Mouse (Mus musculus) liver, embryonic 11.5 days (tissue): ENCODE results near the gene Dusp1. TPM values are rescaled to one million over a fixed set of nuclear protein-coding genes. Genes with fewer than 3 reads are reported as not detected.

Experiments
- ATAC-seq: fragments of 200-750 bp; cut with Nextera tagmentation; replicated peaks from 2 replicates; pipeline ENCODE4 v1.8.0; 2017; ENCODE audit warnings: moderate number of reproducible peaks, mild to moderate bottlenecking, moderate TSS enrichment, moderate library complexity; ENCODE audit not compliant: low FRiP score
- DNase-seq: peaks from one replicate; pipeline ENCODE4 v3.0.0-alpha.2; 2017; ENCODE audit warnings: low spot score
- H3K27ac ChIP-seq: fragments of 300-500 bp; sonication (generic); 2 replicates; pipeline ENCODE4 v1.5.1; 2014; ENCODE audit warnings: mild to moderate bottlenecking, low read depth, low read length, control low read depth
- H3K27me3 ChIP-seq: fragments of 300-500 bp; sonication (generic); replicated peaks from 2 replicates; pipeline ENCODE4 v1.6.1; 2014; ENCODE audit warnings: low read length, mixed read lengths; ENCODE audit not compliant: control insufficient read depth, insufficient read depth
- H3K36me3 ChIP-seq: fragments of 300-500 bp; sonication (generic); 2 replicates; pipeline ENCODE4 v1.6.1; 2014; ENCODE audit warnings: mild to moderate bottlenecking, low read length, moderate library complexity, mixed read lengths; ENCODE audit not compliant: control insufficient read depth, insufficient read depth
- H3K4me1 ChIP-seq: fragments of 300-500 bp; sonication (generic); replicated peaks from 2 replicates; pipeline ENCODE4 v1.6.1; 2014; ENCODE audit warnings: low read length, mixed read lengths; ENCODE audit not compliant: control insufficient read depth, insufficient read depth
- H3K4me2 ChIP-seq: fragments of 300-500 bp; sonication (generic); 2 replicates; pipeline ENCODE4 v1.6.1; 2014; ENCODE audit warnings: mild to moderate bottlenecking, control low read depth, moderate library complexity
- H3K4me3 ChIP-seq: fragments of 300-500 bp; sonication (generic); 2 replicates; pipeline ENCODE4 v1.5.1; 2014; ENCODE audit warnings: low read depth, low read length, control low read depth
- H3K9ac ChIP-seq: fragments of 300-500 bp; sonication (generic); 2 replicates; pipeline ENCODE4 v1.6.1; 2014; ENCODE audit warnings: low read depth, low read length, control low read depth
- H3K9me3 ChIP-seq: fragments of 300-500 bp; sonication (generic); 2 replicates; pipeline ENCODE4 v1.6.1; 2016; ENCODE audit warnings: low read length, inconsistent platforms, mixed read lengths; ENCODE audit not compliant: control insufficient read depth
- WGBS: fragments of 180-500 bp; shearing (Covaris S2); extraction: QIAGEN DNeasy Blood & Tissue Kit; methylation state at CpG from one replicate; pipeline ENCODE4 v1.1.7; 2014; 5-methylcytosine and 5-hydroxymethylcytosine counted together
- polyA plus RNA-seq: library from polyadenylated mRNA; unstranded; fragments of >200 nt; fragmentation: Nextera tagmentation; extraction: Ambion mirVana; gene quantifications from 2 replicates; pipeline ENCODE4 v1.2.1, GENCODE M21; 2014

The Dusp1 gene
- polyA plus RNA-seq, 1 experiment from 2014 or later: 18.6 TPM

DNA sequence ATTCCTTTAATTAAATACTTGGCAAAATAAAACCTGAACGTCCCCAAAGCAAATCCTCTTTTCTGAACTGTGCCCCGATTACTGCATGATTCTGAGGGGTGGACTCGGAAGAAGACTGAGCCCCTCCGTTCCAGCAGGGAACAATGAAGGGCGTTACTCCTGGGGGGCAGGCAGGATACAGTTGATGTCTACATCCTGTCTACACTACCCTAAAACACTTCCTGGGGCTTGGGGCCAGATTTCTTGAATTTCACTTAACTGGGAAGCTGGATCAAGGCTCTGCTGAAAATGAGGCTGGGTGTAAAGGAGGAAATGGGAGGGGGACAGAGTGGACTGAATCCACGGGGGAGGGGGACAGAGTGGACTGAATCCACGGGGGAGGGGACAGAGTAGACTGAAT is 14.2 kb downstream of the Dusp1 start:
- ATAC-seq (no peak), DNase-seq (no peak)
- peaks cover 10% of the 10 kb centered on the region for H3K27me3 ChIP-seq
- H3K4me2 ChIP-seq: no peak overlapping the region
- no peak overlapping the region for H3K27ac ChIP-seq
- no peak overlapping the region for H3K4me3 ChIP-seq
- no peak overlapping the region for H3K9ac ChIP-seq
- H3K4me1 ChIP-seq: peaks cover 6% of the 10 kb centered on the region; the same call in 1 of the 2 replicates
- H3K9me3 ChIP-seq: no peaks in the 10 kb centered on the region
- 36% methylated on average over 7 of the region's 7 CpGs for WGBS
- H3K36me3 ChIP-seq: no peaks in the 10 kb centered on the region

DNA sequence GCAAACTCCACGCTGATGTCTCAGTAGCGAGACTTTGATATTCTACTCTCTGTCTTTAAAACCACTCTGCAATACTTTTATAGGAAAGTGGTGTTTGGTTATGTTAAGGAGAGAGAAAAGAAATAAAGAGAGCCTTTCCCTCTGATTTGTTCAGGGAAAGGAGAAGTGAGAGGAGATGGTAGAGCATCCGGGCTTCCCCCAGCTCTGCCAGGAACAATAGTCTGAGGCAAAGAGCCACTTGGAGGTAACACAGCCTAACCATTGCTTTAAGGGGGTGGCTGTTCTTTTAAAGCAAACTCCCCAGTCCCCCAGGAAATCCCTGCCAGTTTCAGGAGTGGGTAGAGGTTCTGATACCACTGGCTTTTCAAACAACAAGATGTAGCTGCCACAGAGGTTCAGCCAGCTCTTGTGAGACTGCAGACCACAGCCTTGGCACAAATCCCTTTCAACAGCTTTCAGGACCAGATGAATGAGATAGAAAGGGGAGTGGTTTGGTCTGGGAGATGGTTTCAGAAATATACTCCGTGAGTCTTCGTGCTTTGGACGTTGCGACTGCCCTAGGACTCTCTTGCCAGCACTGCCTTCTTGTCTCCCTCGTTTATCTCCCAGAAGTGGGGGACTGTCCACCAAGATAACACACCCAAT is 17.5 kb downstream of the Dusp1 start:
- 69% methylated on average over 8 of the region's 8 CpGs for WGBS
- no peaks in the 10 kb centered on the region for H3K9me3 ChIP-seq
- no peak overlapping the region for H3K4me2 ChIP-seq
- no peak for DNase-seq
- no peak overlapping the region for H3K4me3 ChIP-seq
- no peak for ATAC-seq
- no peak overlapping the region for H3K9ac ChIP-seq
- H3K36me3 ChIP-seq: no peaks in the 10 kb centered on the region
- H3K27me3 ChIP-seq: peaks cover 10% of the 10 kb centered on the region
- no peak overlapping the region for H3K27ac ChIP-seq
- peaks cover 6% of the 10 kb centered on the region; the same call in 1 of the 2 replicates for H3K4me1 ChIP-seq

DNA sequence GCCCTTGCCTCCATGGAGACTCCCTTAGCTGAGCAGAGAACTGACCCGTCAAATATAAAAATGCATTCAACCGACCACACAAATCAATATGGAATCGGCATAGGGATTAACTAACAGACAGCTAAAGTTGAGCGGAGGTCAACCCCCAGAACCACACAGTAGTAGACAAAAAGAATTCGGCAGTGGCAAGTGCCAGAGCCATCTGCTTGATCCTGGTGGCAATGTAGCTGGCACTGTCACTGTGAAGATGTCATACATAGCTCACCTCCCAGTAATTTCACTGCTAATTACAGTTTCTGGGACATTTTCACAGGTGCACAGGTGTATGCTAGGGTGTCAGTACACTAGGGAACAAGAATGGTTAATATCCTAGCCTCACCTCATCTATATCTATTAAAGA is 21.8 kb downstream of the Dusp1 start:
- Histone ChIP-seq H3K4me1 (peaks cover 9% of the 10 kb centered on the region), H3K9ac (no peak overlapping the region), H3K9me3 (no peaks in the 10 kb centered on the region), H3K27me3 (no peaks in the 10 kb centered on the region), H3K4me3 (no peak overlapping the region), H3K27ac (no peak overlapping the region), H3K36me3 (no peaks in the 10 kb centered on the region), H3K4me2 (no peak overlapping the region)
- ATAC-seq (no peak), DNase-seq (no peak)
- 84% methylated on average over 5 of the region's 5 CpGs for WGBS

DNA sequence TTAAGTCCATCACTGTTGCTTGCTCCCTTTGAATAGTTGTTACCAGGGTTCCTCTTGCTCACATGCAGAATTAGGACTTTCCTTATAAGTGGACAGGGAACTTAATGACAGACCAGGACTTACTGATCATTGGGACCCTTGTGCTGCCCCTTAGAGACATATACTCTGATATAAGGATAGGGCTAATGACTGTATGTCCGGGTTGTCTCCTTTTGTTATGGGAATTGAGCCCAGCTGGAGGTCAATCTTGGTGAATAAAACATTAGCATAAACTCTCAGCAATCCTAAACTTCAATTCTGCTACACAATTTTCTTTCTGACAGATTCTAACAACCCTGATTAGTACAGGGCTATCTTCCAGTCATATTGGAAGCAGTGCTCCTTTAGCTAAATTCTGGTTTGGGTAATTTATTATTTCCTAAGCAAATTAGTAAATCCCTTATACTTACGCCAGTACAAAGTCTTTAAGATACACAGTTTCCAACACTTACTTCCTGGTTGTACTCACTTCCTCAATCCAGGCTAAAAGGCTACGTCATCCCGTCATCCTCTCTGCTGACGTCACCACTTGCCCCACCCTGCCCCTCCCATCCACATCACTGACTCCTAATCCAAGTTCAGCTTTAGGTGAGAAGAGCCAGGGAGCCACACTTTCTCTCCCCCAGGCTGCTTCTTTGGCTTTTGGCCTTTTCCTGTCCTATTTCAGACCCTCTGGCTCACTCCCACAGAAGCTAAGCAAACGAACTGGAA is 24.0 kb downstream of the Dusp1 start:
- Histone ChIP-seq H3K4me1 (peaks cover 24% of the 10 kb centered on the region), H3K9me3 (no peaks in the 10 kb centered on the region), H3K27ac (no peak overlapping the region), H3K9ac (no peak overlapping the region), H3K36me3 (no peaks in the 10 kb centered on the region), H3K4me2 (peak overlapping the region; percentile 40), H3K27me3 (no peaks in the 10 kb centered on the region), H3K4me3 (no peak overlapping the region)
- DNase-seq (no peak), ATAC-seq (no peak; the same call in 1 of the 2 replicates)
- 28% methylated on average over 6 of the region's 6 CpGs for WGBS

DNA sequence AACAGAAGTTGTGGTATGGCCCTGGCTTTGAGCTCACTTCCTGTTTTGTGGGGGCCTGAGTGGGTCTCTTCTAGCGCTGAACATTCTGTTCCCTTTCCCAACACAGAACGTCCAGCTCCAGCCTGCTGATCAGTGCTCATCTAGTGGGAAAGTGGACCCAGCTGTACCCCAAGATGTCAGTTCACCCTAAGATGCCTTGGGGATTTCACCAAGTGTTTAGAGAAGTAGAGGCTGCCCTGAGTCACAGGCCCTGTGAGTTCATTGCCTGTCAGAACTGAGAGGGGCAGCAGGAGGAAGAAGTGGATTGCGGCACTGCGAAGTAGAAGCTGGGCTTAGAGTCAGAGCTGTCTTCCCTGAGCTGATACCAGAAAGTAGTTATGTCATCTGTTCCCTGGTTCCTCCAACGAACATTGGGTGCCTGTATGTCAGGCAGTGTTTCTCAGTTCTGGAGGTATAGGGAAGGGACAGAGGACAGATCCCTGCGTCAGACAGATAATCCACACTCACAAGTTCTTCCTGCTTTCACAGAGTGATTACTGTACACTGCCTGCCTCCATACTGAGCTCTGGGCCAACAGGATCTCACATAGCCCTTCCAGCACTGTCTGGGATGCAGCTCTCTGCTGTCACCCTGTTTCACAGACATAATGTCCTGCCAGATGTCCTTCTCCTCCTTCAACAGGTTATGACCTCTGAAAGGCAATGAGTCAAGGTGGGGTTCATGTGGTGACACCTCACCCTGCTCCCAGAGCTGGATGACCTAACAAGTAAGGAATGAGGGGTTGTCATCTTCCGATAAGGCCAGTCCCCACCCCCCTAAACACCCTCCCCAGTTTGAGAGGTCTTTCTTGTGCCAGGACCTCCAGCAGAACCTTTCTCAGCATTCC is 26.4 kb downstream of the Dusp1 start:
- Histone ChIP-seq H3K4me2 (peak overlapping the region; percentile 27), H3K4me1 (peaks cover 28% of the 10 kb centered on the region), H3K9me3 (no peaks in the 10 kb centered on the region), H3K9ac (peak overlapping the region; percentile 11), H3K27ac (peak overlapping the region; percentile 33), H3K27me3 (no peaks in the 10 kb centered on the region), H3K4me3 (no peak overlapping the region), H3K36me3 (no peaks in the 10 kb centered on the region)
- 44% methylated on average over 7 of the region's 7 CpGs for WGBS
- peak; percentile 52 for ATAC-seq
- no peak for DNase-seq

DNA sequence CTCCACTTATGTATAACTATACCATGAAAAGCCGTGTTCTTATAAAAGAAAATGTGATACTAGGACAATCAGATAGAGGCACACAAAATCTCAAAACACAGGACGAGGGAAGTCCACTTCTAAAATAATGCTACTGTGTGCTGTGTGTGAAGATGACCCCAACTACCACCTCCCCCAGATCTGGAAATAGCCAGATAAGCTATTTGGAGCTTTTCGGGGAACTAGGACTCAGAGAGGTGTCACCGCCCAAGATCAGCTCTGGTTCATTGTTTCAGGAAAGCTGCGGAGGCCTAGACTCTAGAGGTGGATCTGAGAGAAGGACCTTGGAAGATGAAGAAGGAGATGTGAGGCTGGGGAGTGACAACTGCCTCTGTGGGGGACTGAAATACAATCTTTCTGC is 27.2 kb downstream of the Dusp1 start:
- Histone ChIP-seq H3K4me3 (no peak overlapping the region), H3K9ac (peak overlapping the region; percentile 11), H3K9me3 (no peaks in the 10 kb centered on the region), H3K36me3 (no peaks in the 10 kb centered on the region), H3K27me3 (no peaks in the 10 kb centered on the region), H3K4me1 (peaks cover 28% of the 10 kb centered on the region), H3K4me2 (peak overlapping the region; percentile 27), H3K27ac (peak overlapping the region; percentile 33)
- 46% methylated on average over 5 of the region's 5 CpGs for WGBS
- peak; percentile 59 for ATAC-seq
- no peak for DNase-seq

DNA sequence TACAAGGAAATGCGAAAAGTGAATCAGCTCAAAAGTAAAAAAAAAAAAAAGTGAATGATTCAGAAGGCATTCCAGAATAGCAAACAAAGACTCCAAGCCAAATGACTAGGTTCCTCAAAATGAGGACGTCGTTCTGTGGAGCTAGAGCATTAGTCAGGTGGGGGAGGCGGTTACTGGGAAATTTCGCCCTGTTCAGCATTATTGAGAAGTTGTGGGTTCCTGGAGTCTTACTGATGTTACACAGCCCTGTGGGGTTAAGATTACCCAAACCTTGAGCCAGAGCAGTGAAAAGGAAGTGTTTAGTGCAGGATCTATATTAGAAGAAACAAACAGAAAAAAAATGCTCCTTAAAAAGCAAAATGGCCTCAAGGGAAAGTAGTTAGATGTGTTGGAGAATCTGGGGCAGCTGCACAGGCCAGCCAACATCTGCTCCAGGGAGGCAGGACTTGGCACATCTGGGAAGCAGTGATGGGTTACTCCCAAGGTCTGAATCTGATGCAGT is 28.0 kb downstream of the Dusp1 start:
- H3K9ac ChIP-seq: no peak overlapping the region
- no peaks in the 10 kb centered on the region for H3K36me3 ChIP-seq
- H3K27ac ChIP-seq: peak overlapping the region; percentile 33; the same call in 1 of the 2 replicates
- WGBS: 56% methylated on average over 5 of the region's 5 CpGs
- H3K4me2 ChIP-seq: no peak overlapping the region
- H3K9me3 ChIP-seq: no peaks in the 10 kb centered on the region
- no peak overlapping the region for H3K4me3 ChIP-seq
- peaks cover 28% of the 10 kb centered on the region for H3K4me1 ChIP-seq
- no peak for DNase-seq
- ATAC-seq: no peak
- no peaks in the 10 kb centered on the region for H3K27me3 ChIP-seq

DNA sequence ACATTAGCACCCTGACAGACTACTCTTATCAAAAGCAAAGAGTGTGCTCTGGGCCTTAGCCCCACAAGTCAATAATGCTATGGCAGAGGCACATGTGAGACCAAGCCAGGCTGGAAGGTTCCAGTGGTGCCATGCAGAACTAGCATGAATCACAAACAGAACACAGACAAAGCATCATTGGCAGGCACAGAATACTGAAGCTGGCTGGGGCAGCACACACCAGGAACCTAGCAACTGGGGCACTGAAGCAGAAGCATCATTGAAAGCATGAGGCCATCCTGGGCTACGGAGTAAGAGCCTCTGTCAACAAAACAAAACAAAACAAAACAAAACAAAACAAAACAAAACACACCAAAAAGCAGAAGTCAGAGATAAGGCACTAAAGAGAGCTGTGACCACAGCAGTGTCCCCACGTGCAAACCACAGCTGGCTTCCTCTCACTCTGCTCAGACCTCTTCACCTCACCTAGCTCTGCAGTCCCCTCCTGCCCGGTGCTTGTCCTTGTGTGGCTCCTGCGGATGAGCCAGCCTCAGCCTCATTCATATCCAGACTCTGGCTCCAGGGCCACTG is 29.4 kb downstream of the Dusp1 start:
- H3K4me1 ChIP-seq: peaks cover 28% of the 10 kb centered on the region
- no peaks in the 10 kb centered on the region for H3K36me3 ChIP-seq
- H3K27ac ChIP-seq: no peak overlapping the region

More for the DNA sequence above, 29.4 kb downstream of the Dusp1 start:
- ATAC-seq: no peak
- no peak overlapping the region for H3K4me3 ChIP-seq
- no peak for DNase-seq
- 0 out of 2 replicates have a peak overlapping the region, but pooled peaks have one; percentile 4 for H3K9ac ChIP-seq
- H3K27me3 ChIP-seq: no peaks in the 10 kb centered on the region
- no peaks in the 10 kb centered on the region for H3K9me3 ChIP-seq
- 40% methylated on average over 4 of the region's 4 CpGs for WGBS
- H3K4me2 ChIP-seq: no peak overlapping the region
